Mouse (Mus musculus) urinary bladder, adult 2 months (tissue): Measurements from ENCODE around the gene Rpusd2. TPM values are rescaled to one million over a fixed set of nuclear protein-coding genes. Genes with fewer than 3 reads are reported as not detected.

Experiments
- DNase-seq: peaks from one replicate; pipeline ENCODE4 v3.0.0; 2022; ENCODE audit warnings: low spot score
- polyA plus RNA-seq: library from polyadenylated mRNA; depleted of rRNA; stranded (reverse); fragments of >200 nt; gene quantifications from 2 replicates; pipeline ENCODE4 v1.2.3, GENCODE M21; 2012; rRNA removed

The Rpusd2 gene
- polyA plus RNA-seq, 1 experiment: 2.9 TPM

DNA sequence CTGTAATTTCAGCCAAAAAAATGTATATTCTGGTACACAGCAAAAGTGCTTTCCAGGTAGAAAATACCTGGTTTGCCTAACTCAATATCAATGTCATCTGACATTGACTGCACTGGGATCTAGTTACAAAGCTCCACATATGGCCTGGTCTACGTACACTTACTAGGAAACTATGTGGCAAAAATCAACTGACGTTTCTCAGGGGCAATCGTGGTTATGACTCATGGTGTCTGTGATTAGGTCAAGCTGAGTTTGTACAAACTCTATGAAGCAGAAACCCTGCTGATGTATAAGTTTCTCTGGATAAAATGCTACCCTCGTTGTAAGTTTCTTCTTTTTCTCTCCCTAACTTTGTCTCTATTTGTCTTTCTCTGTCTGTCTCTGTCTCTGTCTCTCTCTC, 2.4 kb upstream of the Rpusd2 start:
- no peak for DNase-seq

DNA sequence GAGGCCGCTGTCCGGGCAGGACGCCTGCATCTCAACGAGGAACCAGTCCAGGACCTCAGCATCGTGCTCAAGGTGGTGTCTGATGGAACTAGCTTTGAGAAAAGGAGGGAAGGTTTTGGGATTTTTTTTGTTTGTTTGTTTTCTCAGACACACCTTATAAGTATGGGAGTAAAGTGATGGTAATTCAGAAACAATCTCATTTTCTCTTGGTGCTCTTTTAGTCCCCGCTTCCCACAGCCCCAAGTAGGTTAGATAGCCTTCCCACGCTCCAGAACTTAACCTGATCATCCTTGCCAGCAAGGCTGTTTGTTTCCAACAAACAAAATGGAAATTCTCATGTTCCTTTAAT, 781 bp downstream of the Rpusd2 start:
- DNase-seq: no peak

DNA sequence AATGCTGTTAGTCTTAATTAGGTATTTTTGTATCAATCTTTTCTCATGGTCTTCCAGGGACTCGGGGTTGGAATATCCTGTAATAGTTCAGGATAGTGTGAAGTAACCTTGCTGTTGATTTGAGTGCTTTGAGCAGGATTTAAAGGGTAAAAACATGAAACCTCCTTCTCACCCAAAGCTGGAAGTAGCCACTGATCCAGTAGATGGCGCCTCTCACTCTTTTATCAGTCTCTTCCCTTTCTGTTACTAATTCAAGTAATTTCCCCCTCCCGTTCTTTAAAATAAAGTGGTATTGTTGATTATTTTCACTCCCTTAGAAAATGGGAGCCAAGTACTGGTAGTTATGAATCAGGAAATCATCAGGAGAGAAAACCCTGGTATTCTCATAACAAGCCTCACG, 6.3 kb downstream of the Rpusd2 start:
- no peak for DNase-seq

DNA sequence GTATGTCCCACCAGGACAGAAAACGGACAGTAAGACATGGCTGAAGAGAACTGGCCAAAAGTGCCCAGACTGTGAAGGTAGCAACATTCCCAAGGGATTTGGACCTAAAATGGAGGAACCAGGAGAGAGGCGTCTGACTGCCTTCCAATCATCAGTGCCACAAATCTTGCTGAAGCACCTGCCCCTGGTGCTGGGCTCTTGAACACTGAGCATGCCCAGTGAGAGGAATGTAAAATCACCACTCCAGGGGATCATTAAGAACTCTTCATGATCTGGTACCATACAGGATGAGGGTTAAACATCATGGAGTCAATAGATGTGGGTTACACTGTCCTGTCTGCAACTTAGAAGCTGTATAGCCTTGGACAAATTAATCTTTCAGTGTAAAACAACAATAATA, 10.6 kb downstream of the Rpusd2 start:
- DNase-seq: no peak

DNA sequence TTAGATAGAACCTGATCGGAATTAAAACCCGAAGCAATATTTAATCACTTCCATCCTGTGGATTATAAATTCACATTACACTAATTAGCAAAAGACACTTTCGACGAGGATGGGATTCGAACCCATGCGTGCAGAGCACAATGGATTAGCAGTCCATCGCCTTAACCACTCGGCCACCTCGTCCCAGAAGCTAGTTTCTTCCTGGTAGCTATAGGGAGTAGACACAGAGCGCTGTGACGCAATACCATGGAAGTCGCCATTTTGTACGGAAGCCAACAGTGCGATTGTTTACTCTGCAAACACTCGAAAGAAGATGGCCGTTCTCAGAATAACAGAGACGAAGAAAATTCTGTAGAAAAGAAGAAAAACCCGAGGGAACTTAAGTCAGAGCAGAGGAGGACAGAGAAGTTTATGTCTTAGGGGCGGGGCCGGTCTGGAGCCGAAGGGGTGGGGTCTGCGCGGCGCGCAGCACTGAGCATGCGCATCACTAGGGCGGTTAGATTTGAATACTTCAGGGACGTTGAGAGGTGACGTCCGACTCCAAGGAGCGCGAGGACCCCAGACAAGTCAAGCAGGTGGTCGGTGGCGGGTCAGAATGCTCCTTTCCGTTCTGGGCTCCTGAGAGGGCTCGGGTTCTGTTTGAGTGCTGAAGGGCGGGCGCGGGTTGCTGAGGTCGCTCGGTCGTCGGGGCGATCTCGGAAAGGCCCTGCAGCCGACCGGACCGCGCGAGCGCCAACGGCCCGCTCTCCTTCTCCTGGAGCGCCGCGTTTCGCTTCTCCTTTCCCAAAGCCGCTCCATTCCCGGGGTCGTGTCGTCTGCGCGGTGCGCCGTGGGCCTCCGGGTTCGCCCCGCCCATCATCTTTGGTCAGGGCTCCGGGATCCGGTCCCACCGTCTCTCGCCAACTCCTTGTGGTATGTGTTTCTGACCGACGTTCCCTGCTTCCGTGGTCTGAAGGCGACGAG, 12.3 kb downstream of the Rpusd2 start, which contains the start of gene Knl1:
Knl1 (plus strand) TSS at position 471 of the 963 bp plus-strand sequence.
- peak; percentile 99 for DNase-seq

DNA sequence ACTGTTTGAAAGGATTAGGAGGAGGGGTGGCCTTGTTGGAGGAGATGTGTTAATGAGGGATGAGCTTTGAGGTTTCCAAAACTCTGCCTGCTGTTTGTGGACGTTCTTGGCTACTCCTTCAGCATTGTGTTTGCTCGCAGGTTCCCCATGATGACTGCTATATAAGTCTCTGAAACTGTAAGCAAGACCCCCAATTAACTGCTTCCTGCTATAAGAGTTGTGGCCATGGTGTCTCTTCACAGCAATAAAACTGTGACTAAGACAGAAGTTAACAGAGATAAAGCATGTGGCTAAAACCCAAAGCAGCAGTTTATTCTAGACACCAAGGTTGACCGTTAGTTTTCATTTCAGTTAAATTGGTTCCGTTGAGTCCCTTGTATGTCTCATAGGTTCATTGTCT, 13.3 kb downstream of the Rpusd2 start:
- DNase-seq: no peak

DNA sequence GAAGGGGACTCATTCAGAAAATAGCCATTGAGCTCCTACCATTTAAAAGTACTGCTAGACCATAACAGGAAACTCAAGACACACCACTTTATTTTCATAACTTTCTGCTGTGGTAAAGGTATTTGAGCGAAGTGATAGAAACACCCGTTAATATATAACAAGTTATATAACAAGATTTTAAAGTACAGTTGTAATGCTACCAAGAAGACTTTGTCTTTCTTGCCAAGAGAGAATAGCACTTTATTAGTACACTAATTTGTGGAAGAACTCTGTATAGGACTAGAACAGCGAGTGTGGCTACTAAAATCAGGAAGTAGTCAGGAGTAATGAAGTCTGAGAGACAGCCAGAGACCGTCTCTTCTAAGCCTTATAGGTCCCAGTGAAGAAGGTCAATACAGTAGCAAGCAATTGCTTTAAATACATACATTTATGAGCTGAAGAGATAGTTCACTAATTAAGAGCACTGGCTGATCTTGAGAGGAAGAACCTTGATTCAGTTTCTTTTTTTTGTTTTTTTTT, 15.6 kb downstream of the Rpusd2 start:
- DNase-seq: no peak

DNA sequence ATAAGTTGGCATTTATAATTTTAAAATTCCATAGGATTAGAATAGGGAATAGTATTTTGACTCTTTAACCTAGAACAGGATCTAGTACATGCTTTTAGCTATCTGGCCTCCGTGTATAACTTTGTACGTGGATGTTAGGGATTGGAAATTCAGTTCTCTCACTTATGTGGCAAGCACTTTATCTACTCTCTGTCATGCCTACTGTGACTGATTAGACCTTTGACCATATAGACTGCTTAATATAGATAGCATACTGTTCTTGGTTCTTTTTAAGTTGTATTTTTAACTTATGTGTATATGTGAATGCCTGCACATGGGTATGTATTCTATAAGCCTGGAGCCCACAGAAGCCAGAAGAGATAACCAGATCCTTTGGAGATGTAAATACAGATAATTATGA, 25.5 kb downstream of the Rpusd2 start:
- no peak for DNase-seq

DNA sequence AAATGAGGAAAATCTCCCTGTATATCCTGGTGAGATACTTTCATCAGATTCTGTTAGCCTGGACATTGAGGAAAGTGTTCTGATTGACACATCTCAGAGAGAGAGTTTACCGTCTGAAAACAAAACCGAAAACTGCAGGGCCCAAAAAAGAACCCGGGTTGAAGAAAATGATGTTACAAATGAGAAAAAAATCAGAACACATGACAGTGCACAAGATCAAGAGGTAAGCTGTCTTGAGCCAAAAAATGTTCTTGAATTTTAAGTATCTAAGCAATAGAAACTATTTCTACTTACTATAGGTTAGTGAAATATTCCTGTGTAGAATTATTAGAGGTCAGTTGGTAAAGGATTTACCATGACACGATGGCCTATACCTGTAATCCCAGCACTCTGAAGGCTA, 37.8 kb downstream of the Rpusd2 start:
- no peak for DNase-seq

DNA sequence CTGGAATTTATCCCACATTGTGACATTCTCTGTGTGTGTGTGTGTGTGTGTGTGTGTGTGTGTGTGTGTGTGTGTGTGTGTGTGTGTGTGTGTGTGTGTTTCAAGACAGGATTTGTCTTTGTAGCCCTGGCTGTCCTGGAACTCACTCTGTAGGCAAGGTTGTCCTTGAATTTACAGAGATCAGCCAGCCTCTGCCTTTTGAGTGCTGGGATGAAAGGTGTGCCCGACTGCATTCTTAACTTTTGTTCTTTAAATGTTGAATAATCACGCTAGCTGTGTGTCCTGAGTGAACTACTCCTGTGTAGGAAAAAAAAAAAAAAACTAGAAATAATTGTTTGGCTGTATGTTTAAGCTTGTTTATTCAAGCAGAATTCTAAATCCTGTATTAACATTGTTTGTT, 51.6 kb downstream of the Rpusd2 start:
- DNase-seq: no peak

Other genes with a start within 250 kb of the Rpusd2 start
- 5.0 and 5.5 TPM in 2 replicates for gene Knstrn, start 220.8 kb upstream of the Rpusd2 start, polyA plus RNA-seq
- gene Ivd, start 172.8 kb upstream of the Rpusd2 start, polyA plus RNA-seq: 87.1 and 91.2 TPM in 2 replicates
- 10.2 and 12.4 TPM in 2 replicates for gene Bahd1, start 134.4 kb upstream of the Rpusd2 start, polyA plus RNA-seq
- 19.9 and 20.7 TPM in 2 replicates for gene Chst14, start 108.3 kb upstream of the Rpusd2 start, polyA plus RNA-seq
- 18.8 and 19.3 TPM in 2 replicates for gene Ccdc32, start 5.4 kb upstream of the Rpusd2 start, polyA plus RNA-seq
- 0.22 and 0.37 TPM in 2 replicates for gene Knl1, start 12.3 kb downstream of the Rpusd2 start, polyA plus RNA-seq
- gene Rad51, start 78.0 kb downstream of the Rpusd2 start, polyA plus RNA-seq: 1.6 and 2.5 TPM in 2 replicates
- gene Rmdn3, start 122.2 kb downstream of the Rpusd2 start, polyA plus RNA-seq: 27.0 and 27.9 TPM in 2 replicates
- 0.54 and 0.80 TPM in 2 replicates for gene Gchfr, start 133.0 kb downstream of the Rpusd2 start, polyA plus RNA-seq
- not detected in 2 replicates for gene Gm14137, start 139.7 kb downstream of the Rpusd2 start, polyA plus RNA-seq
- 49.1 and 55.7 TPM in 2 replicates for gene Zfyve19, start 173.8 kb downstream of the Rpusd2 start, polyA plus RNA-seq
- gene Dnajc17, start 174.0 kb downstream of the Rpusd2 start, polyA plus RNA-seq: 30.1 and 32.4 TPM in 2 replicates
- 0.72 and 1.4 TPM in 2 replicates for gene Ppp1r14d, start 195.1 kb downstream of the Rpusd2 start, polyA plus RNA-seq
- 157 and 160 TPM in 2 replicates for gene Spint1, start 202.6 kb downstream of the Rpusd2 start, polyA plus RNA-seq
- 31.2 and 34.1 TPM in 2 replicates for gene Rhov, start 236.5 kb downstream of the Rpusd2 start, polyA plus RNA-seq